Mouse (Mus musculus): ENCODE measurements around the gene Prss22.
"Not testable (repeated sequence)": the region's sequence is repeated elsewhere in the genome, so short reads cannot be mapped to it uniquely, and the experiment has no call there.

The Prss22 gene

GRCm38 (mm10) chr17:23947486-23947885 lies 50.4 kb downstream of the Prss22 start:
- DNase-seq (ENCODE audit: low spot score in 2 of 2), result not testable (repeated sequence)
